Mouse (Mus musculus): ENCODE results near the gene 4932415D10Rik. TPM values are rescaled to one million over a fixed set of nuclear protein-coding genes. Genes with fewer than 3 reads are reported as not detected.

4932415D10Rik gene
- not detected in 2 replicates for polyA plus RNA-seq (2014; fragmentation: Nextera tagmentation; extraction: Ambion mirVana)

GRCm38 (mm10) chr10:82316482-82316881 lies at the start of gene 4932415D10Rik:
4932415D10Rik (minus strand) TSS chr10:82316582.
- Histone ChIP-seq H3K9me3 (replicated peaks; ENCODE audit: control insufficient read depth, low read length) (no peaks in the 10 kb centered on the region), H3K27ac (replicated peaks; ENCODE audit: low read depth, low read length) (no peak within 1 kb of the TSS), H3K4me2 (ENCODE audit: low read depth, low read length) (no peak within 1 kb of the TSS), H3K4me1 (ENCODE audit: control insufficient read depth, insufficient read depth, low read length) (no peaks in the 10 kb centered on the region), H3K4me3 (ENCODE audit: low read depth, low read length) (no peak within 1 kb of the TSS), H3K27me3 (ENCODE audit: control insufficient read depth, insufficient read depth, low read length) (no peaks in the 10 kb centered on the region), H3K9ac (replicated peaks; ENCODE audit: low read length) (no peak within 1 kb of the TSS), H3K36me3 (replicated peaks; ENCODE audit: control insufficient read depth, insufficient read depth, low read depth, low read length) (no peaks in the 10 kb centered on the region)
- no peak for DNase-seq (ENCODE audit: low spot score)
- no peak for ATAC-seq (replicated peaks; ENCODE audit: insufficient number of reproducible peaks, low FRiP score, low TSS enrichment, low read depth)
- 92% methylated on average over 1 of the region's 1 CpGs for WGBS

GRCm38 (mm10) chr10:82361911-82362310 lies 45.5 kb upstream of the 4932415D10Rik start:
- Histone ChIP-seq H3K4me3 (ENCODE audit: low read depth, low read length) (no peak overlapping the region), H3K9ac (replicated peaks; ENCODE audit: low read length) (no peak overlapping the region), H3K27ac (replicated peaks; ENCODE audit: low read depth, low read length) (no peak overlapping the region), H3K36me3 (replicated peaks; ENCODE audit: control insufficient read depth, insufficient read depth, low read depth, low read length) (no peaks in the 10 kb centered on the region), H3K4me1 (ENCODE audit: control insufficient read depth, insufficient read depth, low read length) (no peaks in the 10 kb centered on the region), H3K4me2 (ENCODE audit: low read depth, low read length) (no peak overlapping the region), H3K27me3 (ENCODE audit: control insufficient read depth, insufficient read depth, low read length) (no peaks in the 10 kb centered on the region), H3K9me3 (replicated peaks; ENCODE audit: control insufficient read depth, low read length) (no peaks in the 10 kb centered on the region; the same call in 1 of the 2 replicates)
- 90% methylated on average over 9 of the region's 9 CpGs for WGBS
- DNase-seq (ENCODE audit: low spot score) (no peak), ATAC-seq (replicated peaks; ENCODE audit: insufficient number of reproducible peaks, low FRiP score, low TSS enrichment, low read depth) (no peak)

- no peaks in the 10 kb centered on the region for H3K27me3 ChIP-seq (ENCODE audit: control insufficient read depth, insufficient read depth, low read length)
- H3K4me2 ChIP-seq (ENCODE audit: low read depth, low read length), result no peak overlapping the region
- ATAC-seq (replicated peaks; ENCODE audit: insufficient number of reproducible peaks, low FRiP score, low TSS enrichment, low read depth) (no peak), DNase-seq (ENCODE audit: low spot score) (no peak)
- H3K9ac ChIP-seq (replicated peaks; ENCODE audit: low read length), result no peak overlapping the region
- no peak overlapping the region for H3K4me3 ChIP-seq (ENCODE audit: low read depth, low read length)
- peaks cover 2% of the 10 kb centered on the region; the same call in 1 of the 2 replicates for H3K9me3 ChIP-seq (replicated peaks; ENCODE audit: control insufficient read depth, low read length)
- H3K4me1 ChIP-seq (ENCODE audit: control insufficient read depth, insufficient read depth, low read length), result no peaks in the 10 kb centered on the region
- H3K27ac ChIP-seq (replicated peaks; ENCODE audit: low read depth, low read length), result no peak overlapping the region
- H3K36me3 ChIP-seq (replicated peaks; ENCODE audit: control insufficient read depth, insufficient read depth, low read depth, low read length), result no peaks in the 10 kb centered on the region
- WGBS, result 95% methylated on average over 4 of the region's 4 CpGs
These were observed 39.0 kb upstream of the 4932415D10Rik start for GRCm38 (mm10) chr10:82355401-82355800.

- DNase-seq (ENCODE audit: low spot score), result peak; percentile 92
- H3K27ac ChIP-seq (replicated peaks; ENCODE audit: low read depth, low read length), result peak within 1 kb of the TSS; percentile 89
- 6% methylated on average over 34 of the region's 34 CpGs for WGBS
These were observed 38.0 kb upstream of the 4932415D10Rik start, which contains the start of gene Gm4924 for GRCm38 (mm10) chr10:82354083-82355010. Gm4924 (plus strand) TSS chr10:82354255.

GRCm38 (mm10) chr10:82329826-82330225 lies 13.4 kb upstream of the 4932415D10Rik start:
- 80% methylated on average over 5 of the region's 5 CpGs for WGBS
- Histone ChIP-seq H3K4me1 (ENCODE audit: control insufficient read depth, insufficient read depth, low read length) (no peaks in the 10 kb centered on the region), H3K27me3 (ENCODE audit: control insufficient read depth, insufficient read depth, low read length) (no peaks in the 10 kb centered on the region), H3K9me3 (replicated peaks; ENCODE audit: control insufficient read depth, low read length) (no peaks in the 10 kb centered on the region), H3K4me3 (ENCODE audit: low read depth, low read length) (no peak overlapping the region), H3K4me2 (ENCODE audit: low read depth, low read length) (no peak overlapping the region), H3K27ac (replicated peaks; ENCODE audit: low read depth, low read length) (no peak overlapping the region), H3K9ac (replicated peaks; ENCODE audit: low read length) (no peak overlapping the region), H3K36me3 (replicated peaks; ENCODE audit: control insufficient read depth, insufficient read depth, low read depth, low read length) (no peaks in the 10 kb centered on the region)
- ATAC-seq (replicated peaks; ENCODE audit: insufficient number of reproducible peaks, low FRiP score, low TSS enrichment, low read depth) (no peak), DNase-seq (ENCODE audit: low spot score) (no peak)

More at GRCm38 (mm10) chr10:82354083-82355010, 38.0 kb upstream of the 4932415D10Rik start, which contains the start of gene Gm4924:
- ATAC-seq (replicated peaks; ENCODE audit: insufficient number of reproducible peaks, low FRiP score, low TSS enrichment, low read depth), result peak; percentile 100
- Histone ChIP-seq H3K9me3 (replicated peaks; ENCODE audit: control insufficient read depth, low read length) (peaks cover 2% of the 10 kb centered on the region; the same call in 1 of the 2 replicates), H3K4me2 (ENCODE audit: low read depth, low read length) (peak within 1 kb of the TSS; percentile 59), H3K9ac (replicated peaks; ENCODE audit: low read length) (peak within 1 kb of the TSS; percentile 88), H3K4me1 (ENCODE audit: control insufficient read depth, insufficient read depth, low read length) (no peaks in the 10 kb centered on the region), H3K4me3 (ENCODE audit: low read depth, low read length) (peak within 1 kb of the TSS; percentile 62), H3K36me3 (replicated peaks; ENCODE audit: control insufficient read depth, insufficient read depth, low read depth, low read length) (no peaks in the 10 kb centered on the region), H3K27me3 (ENCODE audit: control insufficient read depth, insufficient read depth, low read length) (no peaks in the 10 kb centered on the region)

GRCm38 (mm10) chr10:82320134-82320533 lies 3.8 kb upstream of the 4932415D10Rik start:
- Histone ChIP-seq H3K27me3 (ENCODE audit: control insufficient read depth, insufficient read depth, low read length) (no peaks in the 10 kb centered on the region), H3K4me3 (ENCODE audit: low read depth, low read length) (no peak overlapping the region), H3K36me3 (replicated peaks; ENCODE audit: control insufficient read depth, insufficient read depth, low read depth, low read length) (no peaks in the 10 kb centered on the region), H3K27ac (replicated peaks; ENCODE audit: low read depth, low read length) (no peak overlapping the region), H3K4me2 (ENCODE audit: low read depth, low read length) (no peak overlapping the region), H3K9me3 (replicated peaks; ENCODE audit: control insufficient read depth, low read length) (no peaks in the 10 kb centered on the region), H3K4me1 (ENCODE audit: control insufficient read depth, insufficient read depth, low read length) (no peaks in the 10 kb centered on the region), H3K9ac (replicated peaks; ENCODE audit: low read length) (no peak overlapping the region)
- 62% methylated on average over 3 of the region's 3 CpGs for WGBS
- ATAC-seq (replicated peaks; ENCODE audit: insufficient number of reproducible peaks, low FRiP score, low TSS enrichment, low read depth), result no peak
- DNase-seq (ENCODE audit: low spot score), result no peak

- Histone ChIP-seq H3K9me3 (replicated peaks; ENCODE audit: control insufficient read depth, low read length) (no peaks in the 10 kb centered on the region), H3K27me3 (ENCODE audit: control insufficient read depth, insufficient read depth, low read length) (no peaks in the 10 kb centered on the region), H3K36me3 (replicated peaks; ENCODE audit: control insufficient read depth, insufficient read depth, low read depth, low read length) (no peaks in the 10 kb centered on the region), H3K4me3 (ENCODE audit: low read depth, low read length) (no peak overlapping the region), H3K4me1 (ENCODE audit: control insufficient read depth, insufficient read depth, low read length) (no peaks in the 10 kb centered on the region), H3K27ac (replicated peaks; ENCODE audit: low read depth, low read length) (no peak overlapping the region), H3K4me2 (ENCODE audit: low read depth, low read length) (no peak overlapping the region), H3K9ac (replicated peaks; ENCODE audit: low read length) (no peak overlapping the region)
- 57% methylated on average over 2 of the region's 2 CpGs for WGBS
- DNase-seq (ENCODE audit: low spot score), result no peak
- ATAC-seq (replicated peaks; ENCODE audit: insufficient number of reproducible peaks, low FRiP score, low TSS enrichment, low read depth), result no peak
These were observed 19.9 kb downstream of the 4932415D10Rik start for GRCm38 (mm10) chr10:82296440-82296839.

GRCm38 (mm10) chr10:82257331-82257730 lies 59.1 kb downstream of the 4932415D10Rik start:
- H3K4me1 ChIP-seq (ENCODE audit: control insufficient read depth, insufficient read depth, low read length), result no peaks in the 10 kb centered on the region
- H3K36me3 ChIP-seq (replicated peaks; ENCODE audit: control insufficient read depth, insufficient read depth, low read depth, low read length), result no peaks in the 10 kb centered on the region
- no peak overlapping the region for H3K27ac ChIP-seq (replicated peaks; ENCODE audit: low read depth, low read length)
- H3K27me3 ChIP-seq (ENCODE audit: control insufficient read depth, insufficient read depth, low read length), result no peaks in the 10 kb centered on the region
- 78% methylated on average over 2 of the region's 2 CpGs for WGBS
- DNase-seq (ENCODE audit: low spot score) (no peak), ATAC-seq (replicated peaks; ENCODE audit: insufficient number of reproducible peaks, low FRiP score, low TSS enrichment, low read depth) (no peak)
- H3K9ac ChIP-seq (replicated peaks; ENCODE audit: low read length), result no peak overlapping the region
- H3K4me3 ChIP-seq (ENCODE audit: low read depth, low read length), result no peak overlapping the region
- H3K4me2 ChIP-seq (ENCODE audit: low read depth, low read length), result no peak overlapping the region
- no peaks in the 10 kb centered on the region for H3K9me3 ChIP-seq (replicated peaks; ENCODE audit: control insufficient read depth, low read length)
